Mouse (Mus musculus) heart, embryonic 11.5 days (tissue): ENCODE results near the gene Vrk1. TPM values are rescaled to one million over a fixed set of nuclear protein-coding genes. Genes with fewer than 3 reads are reported as not detected.

Experiments used
- ATAC-seq: fragments of 200-750 bp; cut with Nextera tagmentation; replicated peaks from 2 replicates; pipeline ENCODE4 v1.8.0; 2017; ENCODE audit warnings: moderate library complexity; ENCODE audit not compliant: insufficient number of reproducible peaks, low FRiP score, low TSS enrichment
- H3K27ac ChIP-seq: fragments of 300-500 bp; sonication (generic); 2 replicates; pipeline ENCODE4 v1.5.1; 2014; ENCODE audit warnings: mild to moderate bottlenecking, low read depth, low read length
- H3K27me3 ChIP-seq: fragments of 300-500 bp; sonication (generic); 2 replicates; pipeline ENCODE4 v1.6.1; 2014; ENCODE audit warnings: mild to moderate bottlenecking, low read length, mixed read lengths; ENCODE audit not compliant: control insufficient read depth, insufficient read depth
- H3K36me3 ChIP-seq: fragments of 300-500 bp; sonication (generic); 2 replicates; pipeline ENCODE4 v1.6.1; 2014; ENCODE audit warnings: mild to moderate bottlenecking, low read length, moderate library complexity, mixed read lengths; ENCODE audit not compliant: control insufficient read depth, insufficient read depth
- H3K4me1 ChIP-seq: fragments of 300-500 bp; sonication (generic); 2 replicates; pipeline ENCODE4 v1.6.1; 2014; ENCODE audit warnings: low read length; ENCODE audit not compliant: control insufficient read depth, insufficient read depth
- H3K4me2 ChIP-seq: fragments of 300-500 bp; sonication (generic); 2 replicates; pipeline ENCODE4 v1.6.1; 2014; ENCODE audit warnings: mild to moderate bottlenecking, moderate library complexity
- H3K4me3 ChIP-seq: fragments of 300-500 bp; sonication (generic); 2 replicates; pipeline ENCODE4 v1.5.1; 2014; ENCODE audit warnings: low read depth, low read length
- H3K9ac ChIP-seq: fragments of 300-500 bp; sonication (generic); 2 replicates; pipeline ENCODE4 v1.6.1; 2014; ENCODE audit warnings: mild to moderate bottlenecking, low read depth, low read length, moderate library complexity
- H3K9me3 ChIP-seq: fragments of 300-500 bp; sonication (generic); replicated peaks from 2 replicates; pipeline ENCODE4 v1.6.1; 2016; ENCODE audit warnings: low read length; ENCODE audit not compliant: control insufficient read depth
- WGBS: fragments of 180-500 bp; shearing (Covaris S2); extraction: QIAGEN DNeasy Blood & Tissue Kit; methylation state at CpG from one replicate; pipeline ENCODE4 v1.1.7; 2014; ENCODE audit not compliant: insufficient replicate concordance; 5-methylcytosine and 5-hydroxymethylcytosine counted together
- polyA plus RNA-seq: library from polyadenylated mRNA; unstranded; fragments of >200 nt; fragmentation: Nextera tagmentation; extraction: Ambion mirVana; gene quantifications from 2 replicates; pipeline ENCODE4 v1.2.1, GENCODE M21; 2014

The Vrk1 gene
- polyA plus RNA-seq, 1 experiment from 2014 or later: 49.8 TPM

DNA sequence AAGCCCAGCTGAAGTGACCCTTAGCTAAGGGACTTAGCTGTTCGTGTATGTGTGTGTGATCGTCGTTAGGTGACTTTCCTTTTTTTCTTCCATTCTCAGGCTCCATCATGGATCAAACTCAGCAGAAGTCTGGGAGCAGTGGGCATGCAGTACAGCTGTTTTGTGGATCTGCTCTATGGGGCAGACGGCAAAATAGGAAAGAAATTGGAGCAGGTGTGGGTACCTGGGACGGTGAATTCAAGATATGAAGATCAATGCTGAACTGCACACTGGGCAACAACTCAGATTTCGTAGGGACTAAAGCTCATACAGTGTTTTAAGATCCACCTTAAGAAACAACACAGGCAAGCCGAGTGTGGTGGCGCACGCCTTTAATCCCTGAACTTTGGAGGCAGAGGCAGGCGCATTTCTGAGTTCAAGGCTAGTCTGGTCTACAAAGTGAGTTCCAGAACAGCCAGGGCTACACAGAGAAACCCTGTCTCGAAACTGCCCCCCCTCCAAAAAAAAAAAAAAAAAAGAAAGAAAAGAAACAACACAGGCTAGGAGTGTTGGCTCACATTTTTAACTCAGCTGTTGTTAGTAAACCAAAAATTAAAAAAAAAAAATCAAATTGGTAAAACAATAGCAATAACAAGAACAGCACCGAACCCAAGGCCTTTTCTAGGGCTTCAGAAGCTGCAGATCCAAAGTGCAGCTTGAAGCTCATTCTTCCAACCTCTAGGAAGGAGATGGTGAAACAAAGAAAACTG lies 732 bp upstream of the Vrk1 start:
- Histone ChIP-seq H3K9ac (peak overlapping the region; percentile 43; the same call in 1 of the 2 replicates), H3K27ac (no peak overlapping the region), H3K4me3 (peak overlapping the region; percentile 85), H3K36me3 (no peaks in the 10 kb centered on the region), H3K9me3 (0 out of 2 replicates have a peak, but pooled peaks cover 2% of the 10 kb centered on the region), H3K4me1 (0 out of 2 replicates have a peak, but pooled peaks cover 5% of the 10 kb centered on the region), H3K4me2 (peak overlapping the region; percentile 58), H3K27me3 (no peaks in the 10 kb centered on the region)
- ATAC-seq: no peak
- 84% methylated on average over 12 of the region's 12 CpGs for WGBS

DNA sequence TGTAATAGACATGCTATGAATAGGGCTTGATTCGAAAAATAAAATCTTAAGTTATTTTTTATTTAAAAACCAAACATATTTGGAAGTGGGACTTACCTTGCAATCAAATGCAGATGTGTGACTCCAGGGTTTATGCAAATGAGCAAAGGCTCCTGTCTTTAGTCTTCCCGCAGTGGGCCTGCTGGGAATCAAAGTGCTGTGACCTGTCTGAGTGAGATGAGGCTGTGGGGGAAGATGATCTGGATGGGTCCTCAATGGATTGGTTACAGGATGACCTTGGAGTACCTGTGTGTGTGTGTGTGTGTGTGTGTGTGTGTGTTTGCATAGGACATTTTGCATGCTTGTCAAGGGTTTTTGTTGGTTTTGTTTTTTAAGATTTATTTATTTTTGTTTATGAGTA lies 2.1 kb downstream of the Vrk1 start:
- Histone ChIP-seq H3K27ac (no peak overlapping the region), H3K9ac (no peak overlapping the region), H3K27me3 (no peaks in the 10 kb centered on the region), H3K4me2 (no peak overlapping the region), H3K4me1 (0 out of 2 replicates have a peak, but pooled peaks cover 5% of the 10 kb centered on the region), H3K9me3 (no peaks in the 10 kb centered on the region), H3K4me3 (no peak overlapping the region), H3K36me3 (no peaks in the 10 kb centered on the region)
- ATAC-seq: no peak
- 74% methylated on average over 2 of the region's 2 CpGs for whole genome bisulfite sequencing

DNA sequence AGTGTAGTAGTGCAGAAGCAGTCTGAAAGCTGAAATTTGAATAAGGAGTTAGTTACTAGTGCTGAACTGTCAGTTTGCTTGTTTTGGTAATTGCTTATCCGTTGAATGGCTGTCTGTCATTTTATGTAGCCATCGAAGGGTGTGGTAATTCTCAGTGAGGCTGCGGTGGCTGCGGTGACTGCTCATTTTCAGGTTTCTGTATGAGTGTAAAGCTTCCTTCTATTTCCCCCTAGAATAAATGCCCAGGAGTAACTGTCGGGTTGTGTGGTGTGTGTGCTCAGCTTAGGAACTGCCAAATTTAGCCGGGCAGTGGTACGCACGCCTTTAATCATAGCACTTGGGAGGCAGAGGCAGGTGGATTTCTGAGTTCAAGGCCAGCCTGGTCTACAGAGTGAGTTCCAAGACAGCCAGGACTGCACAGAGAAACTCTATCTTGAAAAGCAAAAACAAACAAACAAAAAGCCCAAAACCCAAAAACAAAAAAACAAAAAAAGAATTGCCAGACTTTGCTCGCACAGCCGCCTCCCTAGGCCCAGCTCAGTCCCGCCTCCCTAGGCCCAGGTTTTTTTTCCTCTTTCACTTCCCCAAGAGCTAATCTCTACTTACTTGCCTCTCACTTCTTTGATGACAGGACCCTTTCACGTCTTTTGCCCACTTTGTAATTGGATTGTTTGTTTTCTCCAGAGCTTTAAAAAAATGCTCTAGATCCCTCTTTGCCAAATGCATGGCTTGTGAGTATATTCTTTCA lies 6.4 kb downstream of the Vrk1 start:
- Histone ChIP-seq H3K4me2 (no peak overlapping the region), H3K9ac (no peak overlapping the region), H3K4me3 (no peak overlapping the region), H3K36me3 (no peaks in the 10 kb centered on the region), H3K4me1 (0 out of 2 replicates have a peak, but pooled peaks cover under 1% of the 10 kb centered on the region), H3K27me3 (no peaks in the 10 kb centered on the region), H3K27ac (no peak overlapping the region), H3K9me3 (no peaks in the 10 kb centered on the region)
- 91% methylated on average over 12 of the region's 12 CpGs for WGBS
- ATAC-seq: no peak

DNA sequence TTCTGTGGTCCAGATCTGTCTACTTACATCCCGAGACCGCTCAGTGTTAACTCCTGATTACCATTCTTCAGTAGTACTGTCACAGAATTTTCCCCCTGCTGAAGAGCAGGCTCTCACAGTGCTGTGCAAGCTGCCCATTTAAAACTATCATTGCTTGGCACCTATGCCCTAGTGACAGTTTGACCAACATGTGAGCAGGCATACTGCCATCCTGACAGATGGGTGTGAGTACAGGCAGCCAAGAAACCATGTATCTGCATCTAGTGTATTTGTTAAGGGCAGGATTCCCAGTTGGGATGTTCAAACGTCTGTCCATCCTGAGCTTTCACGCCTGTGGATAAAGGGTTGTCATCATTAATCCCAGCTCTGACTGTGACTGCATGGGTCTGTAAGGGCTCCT lies 10.0 kb downstream of the Vrk1 start:
- Histone ChIP-seq H3K27ac (no peak overlapping the region), H3K4me1 (peaks cover 3% of the 10 kb centered on the region; the same call in 1 of the 2 replicates), H3K36me3 (no peaks in the 10 kb centered on the region), H3K9ac (no peak overlapping the region), H3K4me3 (no peak overlapping the region), H3K27me3 (no peaks in the 10 kb centered on the region), H3K4me2 (no peak overlapping the region), H3K9me3 (no peaks in the 10 kb centered on the region)
- WGBS: 82% methylated on average over 4 of the region's 4 CpGs
- ATAC-seq: no peak

DNA sequence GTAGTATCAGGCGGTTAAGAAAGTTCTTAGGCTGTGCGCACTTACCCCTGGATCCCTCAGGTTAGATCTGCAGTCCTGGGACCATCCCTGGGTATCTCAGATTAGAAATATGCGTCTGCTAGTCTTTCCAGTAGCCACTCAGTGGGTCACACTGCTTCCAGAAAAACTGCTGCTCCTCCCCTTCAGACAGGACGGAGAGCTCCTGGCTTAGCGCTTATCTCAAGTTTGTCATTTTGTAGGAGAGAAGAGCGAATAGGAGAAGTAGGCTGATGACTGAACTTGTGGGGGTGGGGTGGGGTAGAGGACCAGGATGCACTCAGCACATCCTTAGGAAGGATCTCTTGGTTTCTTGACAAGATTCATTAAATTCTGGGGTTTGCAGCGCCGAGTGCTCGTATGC lies 13.6 kb downstream of the Vrk1 start:
- Histone ChIP-seq H3K36me3 (no peaks in the 10 kb centered on the region; the same call in 1 of the 2 replicates), H3K9ac (no peak overlapping the region), H3K4me2 (no peak overlapping the region), H3K4me1 (peaks cover 3% of the 10 kb centered on the region; the same call in 1 of the 2 replicates), H3K4me3 (no peak overlapping the region), H3K27me3 (no peaks in the 10 kb centered on the region), H3K9me3 (no peaks in the 10 kb centered on the region), H3K27ac (no peak overlapping the region)
- no peak for ATAC-seq
- 71% methylated on average over 9 of the region's 9 CpGs for WGBS

DNA sequence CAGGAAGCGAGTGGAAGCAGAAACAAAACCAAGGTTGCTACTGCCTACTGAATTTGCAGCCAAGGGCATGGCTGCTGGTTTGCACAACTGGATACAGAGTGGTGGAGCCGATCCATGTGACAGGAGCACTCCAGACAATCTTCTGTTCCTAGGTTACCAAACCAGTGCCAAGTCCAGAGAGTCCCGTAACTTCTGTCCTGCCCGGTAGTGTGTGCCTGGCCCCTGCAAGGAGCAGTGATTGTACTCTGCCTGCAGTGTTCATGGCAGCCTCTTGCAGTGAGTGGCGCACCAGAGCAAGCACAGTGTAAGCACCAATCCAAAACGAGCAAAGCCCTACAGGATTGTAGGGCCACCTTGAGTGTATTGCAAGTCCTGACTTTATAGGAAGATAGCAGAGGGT lies 15.4 kb downstream of the Vrk1 start:
- Histone ChIP-seq H3K9me3 (no peaks in the 10 kb centered on the region), H3K4me2 (no peak overlapping the region), H3K4me3 (no peak overlapping the region), H3K27me3 (no peaks in the 10 kb centered on the region), H3K27ac (no peak overlapping the region), H3K36me3 (no peaks in the 10 kb centered on the region; the same call in 1 of the 2 replicates), H3K9ac (no peak overlapping the region), H3K4me1 (peaks cover 16% of the 10 kb centered on the region)
- ATAC-seq: no peak
- 73% methylated on average over 6 of the region's 6 CpGs for WGBS

DNA sequence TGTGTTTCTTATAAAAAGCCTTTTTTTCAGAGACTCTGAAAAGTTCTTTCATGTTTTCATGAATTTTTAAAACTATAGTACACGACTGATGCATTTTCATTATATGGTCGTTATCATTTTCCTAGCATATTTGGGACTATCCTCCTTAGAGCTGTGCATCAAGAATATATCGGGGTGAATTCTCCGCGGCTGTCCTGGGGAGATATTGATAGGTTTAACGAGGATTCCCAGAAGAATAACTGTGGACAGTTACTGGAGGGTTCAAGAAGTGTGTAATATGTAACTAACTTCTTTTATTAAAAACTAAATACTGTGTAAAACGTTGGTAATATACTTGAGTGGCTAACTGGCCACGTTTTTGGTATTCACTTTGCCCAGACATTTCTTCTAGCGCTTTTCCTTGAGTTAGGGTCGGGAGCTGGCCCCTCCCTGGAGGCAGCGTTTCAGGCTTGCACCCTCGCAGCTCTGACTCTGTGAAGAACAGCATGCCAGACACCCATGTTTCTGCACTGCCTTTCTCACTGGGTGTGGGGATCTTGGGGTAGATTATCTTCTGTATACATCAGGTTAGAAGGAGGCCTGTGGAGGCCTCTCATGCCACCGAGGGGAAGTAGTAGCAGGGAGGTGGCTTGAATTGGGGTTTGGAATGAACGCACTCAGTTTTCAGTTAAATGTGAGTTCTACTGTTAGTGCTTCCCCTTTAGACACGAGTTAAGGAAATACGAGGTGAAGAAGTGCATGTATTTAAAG lies 16.5 kb downstream of the Vrk1 start:
- H3K4me2 ChIP-seq: no peak overlapping the region
- no peaks in the 10 kb centered on the region for H3K27me3 ChIP-seq
- no peak for ATAC-seq
- WGBS: 84% methylated on average over 16 of the region's 16 CpGs
- no peak overlapping the region for H3K27ac ChIP-seq
- H3K4me3 ChIP-seq: no peak overlapping the region
- H3K36me3 ChIP-seq: no peaks in the 10 kb centered on the region; the same call in 1 of the 2 replicates
- no peaks in the 10 kb centered on the region for H3K9me3 ChIP-seq
- H3K9ac ChIP-seq: no peak overlapping the region
- H3K4me1 ChIP-seq: peaks cover 23% of the 10 kb centered on the region

DNA sequence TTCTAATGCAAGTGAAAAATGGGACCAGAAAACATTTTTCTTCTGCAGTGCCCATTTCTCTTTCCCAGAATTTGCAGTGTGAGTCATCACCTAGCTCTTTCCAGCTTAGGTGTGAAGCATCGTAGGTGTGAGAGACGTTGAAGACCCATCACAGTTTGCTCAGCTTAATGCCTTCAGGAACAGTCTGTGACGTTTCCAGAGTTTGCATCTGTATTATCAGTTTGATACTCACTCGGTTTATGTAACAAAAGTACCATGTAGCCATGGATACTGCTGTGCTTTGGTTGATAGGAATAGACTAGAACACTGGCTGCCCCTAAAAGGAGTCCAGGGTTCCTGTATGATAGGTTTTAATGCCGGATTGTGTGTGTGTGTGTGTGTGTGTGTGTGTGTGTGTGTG lies 17.3 kb downstream of the Vrk1 start:
- no peaks in the 10 kb centered on the region for H3K27me3 ChIP-seq
- 85% methylated on average over 5 of the region's 5 CpGs for WGBS
- no peak overlapping the region for H3K9ac ChIP-seq
- H3K27ac ChIP-seq: no peak overlapping the region
- peaks cover 23% of the 10 kb centered on the region for H3K4me1 ChIP-seq
- no peaks in the 10 kb centered on the region for H3K9me3 ChIP-seq
- H3K4me2 ChIP-seq: no peak overlapping the region
- ATAC-seq: no peak
- H3K36me3 ChIP-seq: no peaks in the 10 kb centered on the region; the same call in 1 of the 2 replicates
- H3K4me3 ChIP-seq: no peak overlapping the region
